Mouse (Mus musculus) kidney, embryonic 14.5 days (tissue): ENCODE measurements at regions not wholly inside any gene's neighbourhood (a gene's known extent, or its start where the extent isn't known, plus 50 kb on each side); places are given as distances from the start of the nearest gene placed in this dataset.
A peak's percentile ranks its signal among the peaks of the same experiment; 100 is the strongest.

ENCODE experiments used
- ATAC-seq: fragments of 200-750 bp; cut with Nextera tagmentation; 2 replicates; pipeline ENCODE4 v1.8.0; 2017; ENCODE audit warnings: moderate number of reproducible peaks, mild to moderate bottlenecking, moderate TSS enrichment, moderate library complexity; ENCODE audit not compliant: low FRiP score, low TSS enrichment
- H3K27ac ChIP-seq: fragments of 300-500 bp; sonication (generic); 2 replicates; pipeline ENCODE4 v1.5.1; 2014; ENCODE audit warnings: low read depth, mild to moderate bottlenecking, low read length, moderate library complexity, mixed read lengths
- H3K27me3 ChIP-seq: fragments of 300-500 bp; sonication (generic); 2 replicates; pipeline ENCODE4 v1.6.1; 2014; ENCODE audit warnings: mild to moderate bottlenecking, low read length; ENCODE audit not compliant: control insufficient read depth, insufficient read depth
- H3K36me3 ChIP-seq: fragments of 300-500 bp; sonication (generic); 2 replicates; pipeline ENCODE4 v1.6.1; 2014; ENCODE audit warnings: low read length, mixed read lengths; ENCODE audit not compliant: control insufficient read depth, insufficient read depth
- H3K4me1 ChIP-seq: fragments of 300-500 bp; sonication (generic); 2 replicates; pipeline ENCODE4 v1.6.1; 2014; ENCODE audit warnings: low read length, mixed read lengths; ENCODE audit not compliant: control insufficient read depth, insufficient read depth
- H3K4me2 ChIP-seq: fragments of 300-500 bp; sonication (generic); replicated peaks from 2 replicates; pipeline ENCODE4 v1.6.1; 2014; ENCODE audit warnings: low read depth, mild to moderate bottlenecking, low read length
- H3K4me3 ChIP-seq: fragments of 300-500 bp; sonication (generic); 2 replicates; pipeline ENCODE4 v1.5.1; 2014; ENCODE audit warnings: mild to moderate bottlenecking, low read length
- H3K9ac ChIP-seq: fragments of 300-500 bp; sonication (generic); 2 replicates; pipeline ENCODE4 v1.6.1; 2014; ENCODE audit warnings: low read depth, mild to moderate bottlenecking, low read length, moderate library complexity
- H3K9me3 ChIP-seq: fragments of 300-500 bp; sonication (generic); 2 replicates; pipeline ENCODE4 v1.6.1; 2016; ENCODE audit warnings: low read length; ENCODE audit not compliant: control insufficient read depth
- WGBS: fragments of 180-500 bp; shearing (Covaris S2); extraction: QIAGEN DNeasy Blood & Tissue Kit; methylation state at CpG from one replicate; pipeline ENCODE4 v1.1.7; 2014; 5-methylcytosine and 5-hydroxymethylcytosine counted together

DNA sequence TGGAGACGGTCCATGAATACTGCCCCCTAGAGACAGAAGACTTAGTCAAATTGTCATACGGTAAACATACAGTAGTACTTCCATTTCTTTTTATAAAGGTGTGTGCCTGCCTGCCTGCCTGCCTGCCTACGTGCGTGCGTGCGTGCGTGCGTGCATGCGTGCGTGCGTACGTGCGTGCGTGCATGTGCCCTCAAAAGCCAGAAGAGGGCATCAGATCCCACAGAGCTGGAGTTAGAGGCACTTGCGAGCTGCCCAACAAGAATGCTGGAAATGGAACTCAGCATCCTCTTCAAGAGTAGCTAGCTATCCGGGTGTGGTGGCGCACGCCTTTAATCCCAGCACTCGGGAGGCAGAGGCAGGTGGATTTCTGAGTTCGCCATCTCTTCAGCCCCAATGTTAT is 120.3 kb downstream of the Tfap2a start:
- no peak for ATAC-seq
- Histone ChIP-seq H3K36me3 (no peaks in the 10 kb centered on the region), H3K27me3 (no peaks in the 10 kb centered on the region), H3K9ac (no peak overlapping the region), H3K4me3 (no peak overlapping the region), H3K9me3 (no peaks in the 10 kb centered on the region), H3K27ac (no peak overlapping the region), H3K4me1 (no peaks in the 10 kb centered on the region), H3K4me2 (no peak overlapping the region)
- whole genome bisulfite sequencing = 97% methylated on average over 20 of the region's 20 CpGs

DNA sequence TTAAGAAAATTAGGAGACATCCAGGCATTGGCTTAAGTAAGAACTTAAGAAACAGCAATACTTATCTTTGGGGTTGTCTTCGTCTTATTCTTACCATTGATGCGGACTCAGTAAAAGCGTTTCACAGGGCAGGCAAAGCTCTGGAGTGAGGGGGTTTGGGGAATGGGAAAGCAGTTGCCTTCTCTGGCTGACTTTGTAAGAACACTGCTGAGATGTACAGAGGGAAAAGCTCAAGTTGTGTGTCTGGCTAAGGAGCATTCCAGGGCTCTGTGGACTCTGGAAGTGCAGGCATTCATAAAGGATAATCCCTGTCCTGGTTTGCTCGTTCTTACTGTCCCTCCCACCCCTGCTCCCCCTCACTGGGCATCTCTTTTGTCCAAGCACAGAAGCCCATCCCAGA is 129.7 kb downstream of the Tfap2a start:
- Histone ChIP-seq H3K27me3 (no peaks in the 10 kb centered on the region), H3K4me2 (no peak overlapping the region)
- ATAC-seq = no peak

GRCm38 (mm10) chr13:40606405-40607271 is 131.5 kb downstream of the Tfap2a start:
- Histone ChIP-seq H3K27ac (no peak overlapping the region), H3K36me3 (no peaks in the 10 kb centered on the region), H3K4me1 (no peaks in the 10 kb centered on the region; the same call in 1 of the 2 replicates), H3K4me3 (peak overlapping the region; percentile 26), H3K27me3 (no peaks in the 10 kb centered on the region), H3K4me2 (peak overlapping the region; percentile 46), H3K9me3 (no peaks in the 10 kb centered on the region), H3K9ac (peak overlapping the region; percentile 31; the same call in 1 of the 2 replicates)
- peak; percentile 88 for ATAC-seq
- WGBS = 25% methylated on average over 25 of the region's 25 CpGs

More for the DNA sequence above, 129.7 kb downstream of the Tfap2a start:
- 81% methylated on average over 4 of the region's 4 CpGs for WGBS
- H3K9ac ChIP-seq = no peak overlapping the region
- no peaks in the 10 kb centered on the region; the same call in 1 of the 2 replicates for H3K4me1 ChIP-seq
- H3K9me3 ChIP-seq = no peaks in the 10 kb centered on the region
- H3K27ac ChIP-seq = no peak overlapping the region
- no peak overlapping the region for H3K4me3 ChIP-seq
- no peaks in the 10 kb centered on the region for H3K36me3 ChIP-seq

GRCm38 (mm10) chr13:40605686-40606404 is 132.3 kb downstream of the Tfap2a start:
- H3K4me3 ChIP-seq = peak overlapping the region; percentile 26; the same call in 1 of the 2 replicates
- ATAC-seq = peak; percentile 38; the same call in 1 of the 2 replicates
- H3K36me3 ChIP-seq = no peaks in the 10 kb centered on the region
- no peaks in the 10 kb centered on the region for H3K9me3 ChIP-seq
- 0 out of 2 replicates have a peak overlapping the region, but pooled peaks have one; percentile 31 for H3K9ac ChIP-seq
- peak overlapping the region; percentile 46 for H3K4me2 ChIP-seq
- no peaks in the 10 kb centered on the region; the same call in 1 of the 2 replicates for H3K4me1 ChIP-seq
- no peaks in the 10 kb centered on the region for H3K27me3 ChIP-seq
- 50% methylated on average over 16 of the region's 16 CpGs for WGBS
- H3K27ac ChIP-seq = no peak overlapping the region

GRCm38 (mm10) chr13:40574981-40575745 is 163.0 kb downstream of the Tfap2a start:
- Histone ChIP-seq H3K4me3 (no peak overlapping the region), H3K9me3 (no peaks in the 10 kb centered on the region), H3K36me3 (no peaks in the 10 kb centered on the region), H3K9ac (no peak overlapping the region), H3K4me2 (no peak overlapping the region), H3K27me3 (no peaks in the 10 kb centered on the region), H3K4me1 (no peaks in the 10 kb centered on the region), H3K27ac (no peak overlapping the region)
- ATAC-seq = no peak
- WGBS = 81% methylated on average over 12 of the region's 12 CpGs

GRCm38 (mm10) chr13:40569461-40569860 is 168.7 kb downstream of the Tfap2a start:
- WGBS = 62% methylated on average over 5 of the region's 5 CpGs
- H3K27me3 ChIP-seq = no peaks in the 10 kb centered on the region
- H3K4me1 ChIP-seq = no peaks in the 10 kb centered on the region
- no peak overlapping the region for H3K4me2 ChIP-seq
- H3K27ac ChIP-seq = no peak overlapping the region
- no peak overlapping the region for H3K4me3 ChIP-seq
- no peaks in the 10 kb centered on the region for H3K9me3 ChIP-seq
- no peak overlapping the region for H3K9ac ChIP-seq
- no peak for ATAC-seq
- no peaks in the 10 kb centered on the region for H3K36me3 ChIP-seq

- H3K27ac ChIP-seq = no peak overlapping the region
- no peaks in the 10 kb centered on the region for H3K36me3 ChIP-seq
- no peaks in the 10 kb centered on the region for H3K27me3 ChIP-seq
- H3K9me3 ChIP-seq = no peaks in the 10 kb centered on the region
- H3K4me1 ChIP-seq = no peaks in the 10 kb centered on the region
- WGBS = 70% methylated on average over 3 of the region's 3 CpGs
- ATAC-seq = no peak
- no peak overlapping the region for H3K9ac ChIP-seq
- H3K4me2 ChIP-seq = no peak overlapping the region
- H3K4me3 ChIP-seq = no peak overlapping the region
Observed at GRCm38 (mm10) chr13:40567821-40568220, 170.4 kb downstream of the Tfap2a start.

DNA sequence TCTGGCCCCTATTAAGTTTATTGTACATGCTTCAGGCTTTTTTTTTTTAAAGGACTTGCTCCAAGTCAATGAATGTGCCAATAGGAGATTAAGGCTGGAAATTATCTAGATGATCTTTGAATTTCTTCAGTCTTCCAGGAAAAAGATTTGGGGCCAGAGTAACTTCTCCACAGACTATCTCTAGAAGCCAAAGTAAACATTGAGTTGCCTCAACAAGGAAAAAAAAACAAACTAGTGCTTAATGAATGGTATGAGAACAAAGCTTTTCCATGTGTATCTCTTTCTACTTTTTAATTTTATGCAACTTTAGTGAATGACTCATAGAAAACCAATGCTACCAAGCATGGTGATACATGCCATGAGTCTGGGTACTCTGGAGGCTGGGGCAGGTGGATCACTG is 173.8 kb downstream of the Tfap2a start:
- Histone ChIP-seq H3K9ac (no peak overlapping the region), H3K4me3 (no peak overlapping the region), H3K27me3 (no peaks in the 10 kb centered on the region), H3K4me1 (no peaks in the 10 kb centered on the region), H3K27ac (no peak overlapping the region), H3K4me2 (no peak overlapping the region), H3K9me3 (no peaks in the 10 kb centered on the region), H3K36me3 (no peaks in the 10 kb centered on the region)
- ATAC-seq = no peak
